Mouse (Mus musculus) regulatory T cell (primary cell): ENCODE measurements at regions not wholly inside any gene's neighbourhood (a gene's known extent, or its start where the extent isn't known, plus 50 kb on each side); places are given as distances from the start of the nearest gene placed in this dataset.

ENCODE experiments used
- in situ Hi-C: fragments of 300-600 bp; cut with MboI, MseI; formaldehyde crosslinking; loops from one replicate; pipeline ENCODE4 v1.15.1; 2025; ENCODE audit warnings: high pct_unique_total_duplicates

DNA sequence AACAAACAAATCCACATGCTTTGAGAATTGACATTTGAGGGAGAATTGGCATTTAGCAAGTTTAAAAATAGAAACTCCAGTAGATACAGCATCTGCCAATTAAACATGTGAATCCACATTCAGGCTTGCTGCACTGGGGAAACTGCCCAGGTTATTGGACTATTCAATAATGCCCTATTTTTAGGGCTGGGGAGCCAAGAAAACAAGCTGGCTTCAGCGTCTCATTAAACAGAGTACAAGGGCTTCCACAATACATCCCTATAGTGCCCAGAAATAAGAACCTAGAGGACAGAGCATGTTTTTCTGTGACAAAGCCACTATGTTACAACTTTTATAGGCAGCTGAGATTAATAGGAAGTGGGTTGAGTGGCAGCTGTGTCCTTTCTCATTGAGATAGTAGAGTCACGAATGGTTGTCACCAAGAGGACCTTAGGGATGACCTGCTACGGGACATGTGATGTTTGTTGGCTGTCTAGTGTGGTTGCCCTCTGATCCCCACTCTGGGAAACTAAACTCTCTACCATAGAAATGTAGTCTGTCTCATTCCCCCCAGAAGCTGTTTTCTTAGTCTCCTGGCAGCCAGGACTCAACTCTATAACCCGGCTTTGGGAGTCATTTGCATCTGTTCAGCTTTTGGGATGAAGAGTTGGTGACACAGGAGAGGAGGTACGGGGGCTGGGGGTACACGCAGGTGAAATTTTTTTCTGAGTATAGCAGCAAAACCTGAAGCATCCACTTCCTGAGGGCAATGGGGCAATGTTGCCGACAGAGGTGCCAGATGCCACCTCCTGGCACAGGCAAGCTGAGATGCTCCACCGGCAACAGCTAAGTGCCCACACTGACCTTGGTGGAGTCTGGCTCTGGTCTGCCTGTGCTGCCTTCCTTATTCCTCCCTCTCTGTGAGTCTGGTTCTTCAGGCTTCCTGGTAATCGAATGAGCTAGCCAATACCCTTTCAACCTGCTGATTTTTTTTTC lies 53.0 kb upstream of the Usp24 start:
- in situ Hi-C loops, result no loop called here
